10 mouse cellular contexts compared by ENCODE assay signal in genomic region chr6:126334258-126334657, GRCm38 (mm10).
DNase-seq lines count a peak whose midpoint lies in the region; ATAC-seq and TF ChIP-seq lines count a peak whose summit lies in the region.
"Had no signal": no experiment of that assay in that cellular context is flagged by ENCODE, and none has a peak within 500 bp of the region (broad histone marks: within the 10 kb centered on the region; RNA-seq: fewer than 3 reads in every experiment).

No protein-coding gene starts in this region.

- H3K36me3 ChIP-seq in forebrain, postnatal 0 days (ENCODE audit: insufficient read depth), result no peaks in the 10 kb centered on the region
- H3K36me3 ChIP-seq in forebrain, embryonic 12.5 days (replicated peaks), result no peaks in the 10 kb centered on the region
- H3K36me3 ChIP-seq: midbrain, embryonic 12.5 days had no signal

- ATAC-seq in forebrain, postnatal 0 days, result peak; percentile 92
- no peak for ATAC-seq in forebrain, embryonic 12.5 days (ENCODE audit: low FRiP score)
- peak; percentile 97 for ATAC-seq in frontal cortex, adult (ENCODE audit: low TSS enrichment)
- no peak for ATAC-seq in cerebellum, adult (ENCODE audit: insufficient number of reproducible peaks, low FRiP score, low TSS enrichment)

- intact Hi-C loops in left cerebral cortex, postnatal 10 days (cut with DNase I), result no loop called here

- WGBS in forebrain, postnatal 0 days, result 40% methylated on average over 8 of the region's 8 CpGs
- WGBS in forebrain, embryonic 12.5 days, result 72% methylated on average over 8 of the region's 8 CpGs

- H3K27ac ChIP-seq in forebrain, postnatal 0 days (ENCODE audit: low read depth, low read length), result no peak overlapping the region
- no peak overlapping the region for H3K27ac ChIP-seq in forebrain, embryonic 12.5 days
- H3K27ac ChIP-seq: midbrain, embryonic 12.5 days had no signal

- no peak overlapping the region for H3K4me3 ChIP-seq in forebrain, postnatal 0 days (ENCODE audit: low read depth, low read length)
- no peak overlapping the region for H3K4me3 ChIP-seq in forebrain, embryonic 12.5 days (replicated peaks)
- H3K4me3 ChIP-seq: midbrain, embryonic 12.5 days had no signal

- no peak overlapping the region for H3K4me2 ChIP-seq in forebrain, postnatal 0 days (ENCODE audit: low read depth)
- no peak overlapping the region for H3K4me2 ChIP-seq in forebrain, embryonic 12.5 days
- H3K4me2 ChIP-seq: midbrain, embryonic 12.5 days had no signal

- TF ChIP-seq CTCF in forebrain, postnatal 0 days (IDR thresholded peaks at IDR 0.05; ENCODE audit: low read depth), result no peak

- no peaks in the 10 kb centered on the region for H3K27me3 ChIP-seq in forebrain, postnatal 0 days (ENCODE audit: insufficient read depth, low read length)
- 0 out of 2 replicates have a peak, but pooled peaks cover 3% of the 10 kb centered on the region for H3K27me3 ChIP-seq in forebrain, embryonic 12.5 days
- H3K27me3 ChIP-seq: midbrain, embryonic 12.5 days had no signal

- H3K9me3 ChIP-seq in forebrain, postnatal 0 days (ENCODE audit: low read length), result no peaks in the 10 kb centered on the region
- H3K9me3 ChIP-seq in forebrain, embryonic 12.5 days, result no peaks in the 10 kb centered on the region
- H3K9me3 ChIP-seq: midbrain, embryonic 12.5 days had no signal

- no peak overlapping the region for H3K9ac ChIP-seq in forebrain, postnatal 0 days
- no peak overlapping the region for H3K9ac ChIP-seq in forebrain, embryonic 12.5 days
- H3K9ac ChIP-seq: midbrain, embryonic 12.5 days had no signal

- DNase-seq in forebrain, postnatal 0 days, result peak; percentile 59
- peak; percentile 19 to 52 for DNase-seq in left cerebral cortex, postnatal 10 days (ENCODE audit: extremely low spot score in 1 of 2, low spot score in 2 of 2)
- DNase-seq in right cerebral cortex, postnatal 36 days (ENCODE audit: low spot score in 2 of 2), result peak; percentile 23 to 52
- no peak for DNase-seq in spleen, postnatal 4 days (ENCODE audit: low spot score in 2 of 2)
- DNase-seq: cerebellum, adult 2 months; kidney, adult 8-10 months had no signal

- peaks cover 7% of the 10 kb centered on the region; the same call in 1 of the 2 replicates for H3K4me1 ChIP-seq in forebrain, postnatal 0 days (ENCODE audit: insufficient read depth)
- H3K4me1 ChIP-seq in forebrain, embryonic 12.5 days, result no peaks in the 10 kb centered on the region
- H3K4me1 ChIP-seq: midbrain, embryonic 12.5 days had no signal

Comparison
In these comparisons a context has a peak if more than half of its experiments do, and no peak if none do; other contexts are left out.
1. ATAC-seq: peak in forebrain, postnatal 0 days (single experiment) and frontal cortex, adult (single experiment); none in forebrain, embryonic 12.5 days (single experiment) and cerebellum, adult (single experiment).
2. DNase-seq: peak in forebrain, postnatal 0 days (single experiment), left cerebral cortex, postnatal 10 days (2 of 2) and right cerebral cortex, postnatal 36 days (2 of 2); none in spleen, postnatal 4 days (0 of 2).